Mouse (Mus musculus): ENCODE results near the gene Igf2bp2. TPM values are rescaled to one million over a fixed set of nuclear protein-coding genes. Genes with fewer than 3 reads are reported as not detected.

The Igf2bp2 gene
- total and polyA plus RNA-seq, 2 experiments from 2014 or later: 5.6 to 12.2 TPM

- Histone ChIP-seq H3K4me1 (ENCODE audit: insufficient read depth) (no peaks in the 10 kb centered on the region), H3K9me3 (ENCODE audit: low read length) (no peaks in the 10 kb centered on the region), H3K9ac (no peak overlapping the region), H3K4me2 (ENCODE audit: low read depth) (no peak overlapping the region), H3K27ac (ENCODE audit: low read depth, low read length) (no peak overlapping the region), H3K27me3 (ENCODE audit: insufficient read depth, low read length) (no peaks in the 10 kb centered on the region), H3K36me3 (ENCODE audit: insufficient read depth) (peaks cover 51% of the 10 kb centered on the region), H3K4me3 (ENCODE audit: low read depth, low read length) (no peak overlapping the region)
- WGBS: 99% methylated on average over 2 of the region's 2 CpGs
- no peak for ATAC-seq
- no peak for DNase-seq
- peak; percentile 58 for TF ChIP-seq CTCF (IDR thresholded peaks at IDR 0.05; ENCODE audit: low read depth)
Measured at GRCm38 (mm10) chr16:22022122-22022521, 141.0 kb downstream of the Igf2bp2 start.

DNA sequence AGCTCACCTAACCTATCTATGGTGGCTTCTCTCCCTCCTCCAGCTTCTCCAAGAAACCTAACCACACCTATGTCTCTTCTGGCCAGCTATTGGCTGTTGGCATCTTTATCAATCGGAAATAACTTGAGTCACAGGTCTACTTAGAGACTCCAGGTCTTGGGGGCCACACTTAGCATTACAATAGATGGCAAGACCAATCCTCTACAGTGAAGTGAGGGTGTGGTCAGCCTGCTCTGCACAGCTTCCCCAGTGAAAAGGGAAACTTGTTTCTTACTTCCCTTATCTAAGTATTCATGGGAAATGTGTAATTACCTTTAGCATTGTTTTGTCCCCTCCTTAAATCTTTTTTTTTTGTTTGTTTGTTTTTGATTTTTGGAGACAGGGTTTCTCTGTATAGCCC is 147.5 kb downstream of the Igf2bp2 start:
- no peaks in the 10 kb centered on the region for H3K27me3 ChIP-seq (ENCODE audit: insufficient read depth, low read length)
- peaks cover 2% of the 10 kb centered on the region; the same call in 1 of the 2 replicates for H3K4me1 ChIP-seq (ENCODE audit: insufficient read depth)
- no peak overlapping the region for H3K9ac ChIP-seq
- H3K27ac ChIP-seq (ENCODE audit: low read depth, low read length): no peak overlapping the region
- TF ChIP-seq CTCF (IDR thresholded peaks at IDR 0.05; ENCODE audit: low read depth): no peak
- DNase-seq (no peak), ATAC-seq (no peak)
- no peak overlapping the region for H3K4me3 ChIP-seq (ENCODE audit: low read depth, low read length)
- peaks cover 46% of the 10 kb centered on the region for H3K36me3 ChIP-seq (ENCODE audit: insufficient read depth)
- no peaks in the 10 kb centered on the region for H3K9me3 ChIP-seq (ENCODE audit: low read length)
- WGBS: 97% methylated on average over 1 of the region's 1 CpGs
- no peak overlapping the region for H3K4me2 ChIP-seq (ENCODE audit: low read depth)

GRCm38 (mm10) chr16:22009596-22009995 is 153.5 kb downstream of the Igf2bp2 start:
- no peak for TF ChIP-seq CTCF (IDR thresholded peaks at IDR 0.05; ENCODE audit: low read depth)
- peak overlapping the region; percentile 96 for H3K4me3 ChIP-seq (ENCODE audit: low read depth, low read length)
- no peak for DNase-seq
- WGBS: under 1% methylated on average over 45 of the region's 51 CpGs
- H3K27ac ChIP-seq (ENCODE audit: low read depth, low read length): peak overlapping the region; percentile 73
- peaks cover 8% of the 10 kb centered on the region; the same call in 1 of the 2 replicates for H3K4me1 ChIP-seq (ENCODE audit: insufficient read depth)
- peak overlapping the region; percentile 63 for H3K4me2 ChIP-seq (ENCODE audit: low read depth)
- ATAC-seq: peak; percentile 44
- no peaks in the 10 kb centered on the region for H3K9me3 ChIP-seq (ENCODE audit: low read length)
- peak overlapping the region; percentile 83 for H3K9ac ChIP-seq
- peaks cover 7% of the 10 kb centered on the region; the same call in 1 of the 2 replicates for H3K36me3 ChIP-seq (ENCODE audit: insufficient read depth)
- no peaks in the 10 kb centered on the region for H3K27me3 ChIP-seq (ENCODE audit: insufficient read depth, low read length)

GRCm38 (mm10) chr16:22009099-22009584 is 154.0 kb downstream of the Igf2bp2 start, which contains the start of gene Senp2:
Senp2 (plus strand) TSS chr16:22009484.
- DNase-seq (peak; percentile 100), ATAC-seq (peak; percentile 99)
- Histone ChIP-seq H3K36me3 (ENCODE audit: insufficient read depth) (peaks cover 5% of the 10 kb centered on the region; the same call in 1 of the 2 replicates), H3K4me2 (ENCODE audit: low read depth) (peak within 1 kb of the TSS; percentile 63), H3K9me3 (ENCODE audit: low read length) (no peaks in the 10 kb centered on the region), H3K4me3 (ENCODE audit: low read depth, low read length) (peak within 1 kb of the TSS; percentile 96), H3K4me1 (ENCODE audit: insufficient read depth) (peaks cover 8% of the 10 kb centered on the region; the same call in 1 of the 2 replicates), H3K27me3 (ENCODE audit: insufficient read depth, low read length) (no peaks in the 10 kb centered on the region), H3K27ac (ENCODE audit: low read depth, low read length) (peak within 1 kb of the TSS; percentile 73), H3K9ac (peak within 1 kb of the TSS; percentile 83)
- 0% methylated on average over 29 of the region's 45 CpGs for WGBS
- no peak for TF ChIP-seq CTCF (IDR thresholded peaks at IDR 0.05; ENCODE audit: low read depth)

Other genes starting within 250 kb of the Igf2bp2 start
- gene Tmem41a, start 215.7 kb downstream of the Igf2bp2 start, total RNA-seq (2014; rRNA removed): 20.2 and 23.2 TPM in 2 replicates
- 43.2 and 43.4 TPM in 2 replicates for gene Tmem41a, start 215.7 kb downstream of the Igf2bp2 start, polyA plus RNA-seq (2015; fragmentation: Nextera tagmentation; extraction: Ambion mirVana)
- 0.43 and 1.8 TPM in 2 replicates for gene Liph, start 167.6 kb downstream of the Igf2bp2 start, total RNA-seq (2014; rRNA removed)
- gene Liph, start 167.6 kb downstream of the Igf2bp2 start, polyA plus RNA-seq (2015; fragmentation: Nextera tagmentation; extraction: Ambion mirVana): 0.64 and 0.91 TPM in 2 replicates
- gene Senp2, start 153.8 kb downstream of the Igf2bp2 start, total RNA-seq (2014; rRNA removed): 37.1 and 49.1 TPM in 2 replicates
- gene Senp2, start 153.8 kb downstream of the Igf2bp2 start, polyA plus RNA-seq (2015; fragmentation: Nextera tagmentation; extraction: Ambion mirVana): 28.0 and 42.1 TPM in 2 replicates
- gene Tra2b, start 102.7 kb upstream of the Igf2bp2 start, total RNA-seq (2014; rRNA removed): 185 and 216 TPM in 2 replicates
- 248 and 267 TPM in 2 replicates for gene Tra2b, start 102.7 kb upstream of the Igf2bp2 start, polyA plus RNA-seq (2015; fragmentation: Nextera tagmentation; extraction: Ambion mirVana)

All from forebrain, postnatal 0 days (tissue).